Mouse (Mus musculus) retina, postnatal 1 day (tissue): ENCODE data around the gene Aif1.
"Not testable (repeated sequence)": the region's sequence is repeated elsewhere in the genome, so short reads cannot be mapped to it uniquely, and the experiment has no call there.

Experiments
- DNase-seq: peaks from one replicate; pipeline ENCODE4 v3.0.0-alpha.2; 2012

Aif1 gene

GRCm38 (mm10) chr17:35140490-35140996 lies 35.3 kb downstream of the Aif1 start:
- DNase-seq: no peak

GRCm38 (mm10) chr17:35139269-35139668 lies 36.6 kb downstream of the Aif1 start:
- no peak for DNase-seq

- no peak for DNase-seq
Measured at GRCm38 (mm10) chr17:35135591-35136320, 40.1 kb downstream of the Aif1 start.

- peak; percentile 97 for DNase-seq
Measured at GRCm38 (mm10) chr17:35134801-35135590, 40.9 kb downstream of the Aif1 start, which contains the start of gene Bag6. Gene Bag6 (plus strand): TSS chr17:35135178.

- no peak for DNase-seq
Measured at GRCm38 (mm10) chr17:35133517-35133916, 42.4 kb downstream of the Aif1 start.

- DNase-seq: peak; percentile 63
Measured at GRCm38 (mm10) chr17:35132174-35132560, 43.7 kb downstream of the Aif1 start.

- no peak for DNase-seq
Measured at GRCm38 (mm10) chr17:35131500-35132173, 44.2 kb downstream of the Aif1 start, which contains the start of gene Apom. Gene Apom (minus strand): TSS chr17:35132050.

GRCm38 (mm10) chr17:35131038-35131437 lies 44.8 kb downstream of the Aif1 start:
- DNase-seq: no peak

GRCm38 (mm10) chr17:35128996-35129395 lies 46.9 kb downstream of the Aif1 start:
- DNase-seq: no peak

GRCm38 (mm10) chr17:35127017-35127416 lies 48.9 kb downstream of the Aif1 start:
- no peak for DNase-seq

- DNase-seq: peak; percentile 82
Measured at GRCm38 (mm10) chr17:35126206-35126611, 49.7 kb downstream of the Aif1 start, which contains the start of gene D17H6S53E. Gene D17H6S53E (plus strand): TSS chr17:35126373.

GRCm38 (mm10) chr17:35125578-35125977 lies 50.3 kb downstream of the Aif1 start:
- no peak for DNase-seq

GRCm38 (mm10) chr17:35125081-35125480 lies 50.8 kb downstream of the Aif1 start:
- no peak for DNase-seq

GRCm38 (mm10) chr17:35124261-35124896 lies 51.5 kb downstream of the Aif1 start:
- DNase-seq: not testable (repeated sequence)

- DNase-seq: not testable (repeated sequence)
Measured at GRCm38 (mm10) chr17:35123287-35123686, 52.6 kb downstream of the Aif1 start.

- peak; percentile 85 for DNase-seq
Measured at GRCm38 (mm10) chr17:35121871-35122303, 54.0 kb downstream of the Aif1 start, which contains the start of gene Csnk2b. Gene Csnk2b (minus strand): TSS chr17:35122053.

- peak; percentile 100 for DNase-seq
Measured at GRCm38 (mm10) chr17:35121143-35121799, 54.6 kb downstream of the Aif1 start, which contains the start of gene Gpank1. Gene Gpank1 (plus strand): TSS chr17:35121455.
